Mouse (Mus musculus): ENCODE data around the gene Zfp788. TPM values are rescaled to one million over a fixed set of nuclear protein-coding genes. Genes with fewer than 3 reads are reported as not detected.
"Not testable (repeated sequence)": the region's sequence is repeated elsewhere in the genome, so short reads cannot be mapped to it uniquely, and the experiment has no call there.

Gene Zfp788
- 10 to 100 TPM; 32.5 to 34.0 TPM for total RNA-seq (2021)

- intact Hi-C loops (cut with DNase I), result loop anchor here (5.0 kb wide), 1 partner anchor 135 kb away; the partner anchor contains the start of genes AW146154 and Gm20449
- peak; percentile 95 to 97 for DNase-seq (ENCODE audit: extremely low spot score in 1 of 2, low spot score in 2 of 2)
Observed at GRCm38 (mm10) chr7:41632409-41633220, at the start of gene Zfp788. Zfp788 (plus strand) TSS chr7:41633203.

GRCm38 (mm10) chr7:41587831-41588230 lies 45.2 kb upstream of the Zfp788 start:
- DNase-seq (ENCODE audit: extremely low spot score in 1 of 2, low spot score in 2 of 2); intact Hi-C loops (cut with DNase I): not testable (repeated sequence)

- intact Hi-C loops (cut with DNase I), result no loop called here
- no peak for DNase-seq (ENCODE audit: extremely low spot score in 1 of 2, low spot score in 2 of 2)
Observed at GRCm38 (mm10) chr7:41598615-41599014, 34.4 kb upstream of the Zfp788 start.

- intact Hi-C loops (cut with DNase I), result no loop called here
- DNase-seq (ENCODE audit: extremely low spot score in 1 of 2, low spot score in 2 of 2), result peak; percentile 90 to 94
Observed at GRCm38 (mm10) chr7:41599034-41599813, 33.8 kb upstream of the Zfp788 start, which contains the start of gene 2610021A01Rik. 2610021A01Rik (plus strand) TSS chr7:41599230.

- intact Hi-C loops (cut with DNase I), result loop anchor here (10.0 kb wide), 1 partner anchor 905 kb away; the partner anchor contains the start of gene Zfp141
- DNase-seq (ENCODE audit: extremely low spot score in 1 of 2, low spot score in 2 of 2), result no peak
Observed at GRCm38 (mm10) chr7:41599932-41600548, 33.0 kb upstream of the Zfp788 start.

- intact Hi-C loops (cut with DNase I), result no loop called here
- DNase-seq (ENCODE audit: extremely low spot score in 1 of 2, low spot score in 2 of 2), result no peak
Observed at GRCm38 (mm10) chr7:41611654-41612053, 21.3 kb upstream of the Zfp788 start.

- DNase-seq (ENCODE audit: extremely low spot score in 1 of 2, low spot score in 2 of 2); intact Hi-C loops (cut with DNase I): not testable (repeated sequence)
Observed at GRCm38 (mm10) chr7:41616241-41616640, 16.8 kb upstream of the Zfp788 start.

- DNase-seq (ENCODE audit: extremely low spot score in 1 of 2, low spot score in 2 of 2), result peak; percentile 94
- intact Hi-C loops (cut with DNase I), result loop anchor here (5.0 kb wide), 1 partner anchor 136 kb away; the partner anchor contains the start of genes AW146154 and Gm20449
Observed at GRCm38 (mm10) chr7:41633221-41633984, 400 bp downstream of the Zfp788 start.

GRCm38 (mm10) chr7:41674326-41674725 lies 41.3 kb downstream of the Zfp788 start:
- DNase-seq (ENCODE audit: extremely low spot score in 1 of 2, low spot score in 2 of 2); intact Hi-C loops (cut with DNase I): not testable (repeated sequence)

Other genes starting within 250 kb of the Zfp788 start
- gene AI987944, start 239.8 kb upstream of the Zfp788 start, total RNA-seq (2021), result 1 to 10 TPM; 9.0 to 9.3 TPM
- under 1 TPM; 0.24 TPM for gene Vmn2r57, start 184.5 kb upstream of the Zfp788 start, total RNA-seq (2021)
- under 1 TPM; 0.11 to 0.18 TPM for gene Gm20449, start 133.8 kb upstream of the Zfp788 start, total RNA-seq (2021)
- 1 to 10 TPM; 8.4 to 9.5 TPM for gene AW146154, start 133.3 kb upstream of the Zfp788 start, total RNA-seq (2021)
- gene Gm6871, start 59.5 kb upstream of the Zfp788 start, total RNA-seq (2021), result not detected
- 10 to 100 TPM; 28.2 to 28.7 TPM for gene 2610021A01Rik, start 34.0 kb upstream of the Zfp788 start, total RNA-seq (2021)
- gene Vmn2r58, start 239.5 kb downstream of the Zfp788 start, total RNA-seq (2021), result not detected

Measured in left cerebral cortex, postnatal 10 days (tissue).